Comparison of ENCODE assay signal across 8 mouse cellular contexts in the genomic region with DNA sequence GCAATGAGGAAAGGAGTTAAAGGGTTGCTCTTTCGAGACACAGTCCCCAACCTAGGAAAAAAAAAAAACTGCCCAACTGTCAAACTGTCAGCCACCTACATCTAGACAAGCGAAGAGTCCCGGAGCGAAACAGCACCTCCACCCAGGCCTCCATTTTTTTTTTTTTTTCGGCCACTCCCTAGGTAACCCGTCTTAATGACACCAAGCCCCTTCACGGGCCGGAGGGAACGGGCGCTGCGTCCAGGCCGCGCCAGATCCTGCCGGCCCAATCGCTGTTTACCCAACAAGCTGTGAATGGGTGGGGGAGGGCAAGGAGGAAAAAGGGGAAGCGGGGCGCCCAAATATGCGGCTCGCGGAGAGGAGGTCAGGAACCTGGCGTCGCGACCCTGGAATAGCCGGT. TPM values are rescaled to one million over a fixed set of nuclear protein-coding genes. Genes with fewer than 3 reads are reported as not detected.
A peak's percentile ranks its signal among the peaks of the same experiment; 100 is the strongest.
DNase-seq lines count a peak whose midpoint lies in the region; ATAC-seq and TF ChIP-seq lines count a peak whose summit lies in the region.

No protein-coding gene starts in this region.

- peak overlapping the region; percentile 89 for H3K4me2 ChIP-seq in forebrain, embryonic 12.5 days
- H3K4me2 ChIP-seq in kidney, postnatal 0 days (ENCODE audit: low read length): peak overlapping the region; percentile 98

- peak overlapping the region; percentile 83 for H3K9ac ChIP-seq in forebrain, embryonic 12.5 days
- peak overlapping the region; percentile 80 for H3K9ac ChIP-seq in kidney, postnatal 0 days (ENCODE audit: low read depth, low read length)

- H3K27ac ChIP-seq in testis, adult 2 months (ENCODE audit: control insufficient read depth, insufficient read depth, low read depth, low read length): peak overlapping the region; percentile 92
- peak overlapping the region; percentile 62; the same call in 1 of the 2 replicates for H3K27ac ChIP-seq in forebrain, embryonic 12.5 days
- peak overlapping the region; percentile 76 for H3K27ac ChIP-seq in kidney, postnatal 0 days

- H3K4me3 ChIP-seq in testis, adult 2 months (ENCODE audit: control insufficient read depth, low read depth, low read length): peak overlapping the region; percentile 91
- peak overlapping the region; percentile 92 for H3K4me3 ChIP-seq in forebrain, embryonic 12.5 days (replicated peaks)
- H3K4me3 ChIP-seq in kidney, postnatal 0 days (replicated peaks; ENCODE audit: low read depth, low read length): peak overlapping the region; percentile 91
- H3K4me3 ChIP-seq in megakaryocyte, embryonic 14.5 days (replicated peaks): peak overlapping the region; percentile 96

- no peaks in the 10 kb centered on the region for H3K9me3 ChIP-seq in forebrain, embryonic 12.5 days
- no peaks in the 10 kb centered on the region for H3K9me3 ChIP-seq in kidney, postnatal 0 days (replicated peaks; ENCODE audit: low read length)
- no peaks in the 10 kb centered on the region for H3K9me3 ChIP-seq in megakaryocyte, embryonic 14.5 days

- no peaks in the 10 kb centered on the region for H3K27me3 ChIP-seq in testis, adult 2 months (ENCODE audit: control insufficient read depth, insufficient read depth, low read length)
- H3K27me3 ChIP-seq in forebrain, embryonic 12.5 days: no peaks in the 10 kb centered on the region
- no peaks in the 10 kb centered on the region for H3K27me3 ChIP-seq in kidney, postnatal 0 days (ENCODE audit: insufficient read depth, low read length)
- peaks cover 28% of the 10 kb centered on the region for H3K27me3 ChIP-seq in megakaryocyte, embryonic 14.5 days (replicated peaks)

- no peak for DNase-seq in testis, postnatal 10 days (ENCODE audit: low spot score)
- DNase-seq in kidney, postnatal 0 days (ENCODE audit: low spot score): no peak
- DNase-seq in right cerebral cortex, postnatal 10 days (ENCODE audit: low spot score in 2 of 2): no peak
- DNase-seq in layer of hippocampus, adult 8-10 months (ENCODE audit: low spot score in 2 of 2): no peak
- no peak for DNase-seq in left cerebral cortex, adult 18-20 months (ENCODE audit: low spot score in 2 of 2)

- no peak for ATAC-seq in forebrain, embryonic 12.5 days (ENCODE audit: low FRiP score)
- ATAC-seq in kidney, postnatal 0 days (replicated peaks; ENCODE audit: low FRiP score, low read depth): peak; percentile 14; the same call in 1 of the 2 replicates

- TF ChIP-seq CTCF in testis, adult 2 months (IDR thresholded peaks at IDR 0.05; ENCODE audit: control insufficient read depth, insufficient read depth, insufficient replicate concordance, low read depth, low read length): no peak
- TF ChIP-seq CTCF in kidney, postnatal 0 days (IDR thresholded peaks at IDR 0.05; ENCODE audit: low read depth): no peak

- 2% methylated on average over 24 of the region's 24 CpGs for WGBS in forebrain, embryonic 12.5 days
- under 1% methylated on average over 24 of the region's 24 CpGs for WGBS in kidney, postnatal 0 days

- peaks cover 16% of the 10 kb centered on the region for H3K4me1 ChIP-seq in testis, adult 2 months (ENCODE audit: control insufficient read depth, insufficient read depth, low read length)
- H3K4me1 ChIP-seq in forebrain, embryonic 12.5 days: peaks cover 47% of the 10 kb centered on the region
- H3K4me1 ChIP-seq in kidney, postnatal 0 days (replicated peaks; ENCODE audit: insufficient read depth, low read length): peaks cover 14% of the 10 kb centered on the region
- H3K4me1 ChIP-seq in megakaryocyte, embryonic 14.5 days: peaks cover 53% of the 10 kb centered on the region

- no peaks in the 10 kb centered on the region; the same call in 1 of the 2 replicates for H3K36me3 ChIP-seq in testis, adult 2 months (ENCODE audit: control insufficient read depth, insufficient read depth, low read length)
- H3K36me3 ChIP-seq in forebrain, embryonic 12.5 days (replicated peaks): peaks cover 37% of the 10 kb centered on the region
- H3K36me3 ChIP-seq in kidney, postnatal 0 days (ENCODE audit: insufficient read depth, low read length): peaks cover 14% of the 10 kb centered on the region; the same call in 1 of the 2 replicates
- H3K36me3 ChIP-seq in megakaryocyte, embryonic 14.5 days (replicated peaks; ENCODE audit: low read length): peaks cover 48% of the 10 kb centered on the region

- TF ChIP-seq POLR2A in testis, adult 2 months (IDR thresholded peaks at IDR 0.05; ENCODE audit: control insufficient read depth, low read depth, low read length): no peak

RNA-seq across cellular contexts. Expression of gene Atp6v0b, which starts 0.5 kb away (rescaled TPM):
- 214 and 232 TPM in 2 replicates for polyA plus RNA-seq in testis, adult 2 months (2012; rRNA removed)
- polyA plus RNA-seq in forebrain, embryonic 12.5 days (2016; fragmentation: Nextera tagmentation; extraction: Ambion mirVana): 233 TPM in 2 replicates
- 374 and 379 TPM in 2 replicates for polyA plus RNA-seq in kidney, postnatal 0 days (2015; fragmentation: Nextera tagmentation; extraction: Ambion mirVana)
- 395 and 493 TPM in 2 replicates for polyA plus RNA-seq in megakaryocyte, embryonic 14.5 days (2012; ENCODE audit: insufficient read depth, low replicate concordance)
- total RNA-seq in layer of hippocampus, adult 8-10 months (2022): 100 to 1,000 TPM; 406 to 438 (median 423) TPM
- total RNA-seq in left cerebral cortex, adult 18-20 months (2021): 100 to 1,000 TPM; 421 to 464 TPM

RNA-seq across cellular contexts. Expression of gene B4galt2, which starts 3.4 kb away (rescaled TPM):
- polyA plus RNA-seq in testis, adult 2 months (2012; rRNA removed): 28.5 and 33.1 TPM in 2 replicates
- 36.4 and 36.9 TPM in 2 replicates for polyA plus RNA-seq in forebrain, embryonic 12.5 days (2016; fragmentation: Nextera tagmentation; extraction: Ambion mirVana)
- polyA plus RNA-seq in kidney, postnatal 0 days (2015; fragmentation: Nextera tagmentation; extraction: Ambion mirVana): 17.1 and 18.2 TPM in 2 replicates
- 1.5 TPM in 1 of 2 replicates, not detected in the other for polyA plus RNA-seq in megakaryocyte, embryonic 14.5 days (2012; ENCODE audit: insufficient read depth, low replicate concordance)
- total RNA-seq in layer of hippocampus, adult 8-10 months (2022): 10 to 100 TPM; 59.6 to 64.5 (median 63.4) TPM
- total RNA-seq in left cerebral cortex, adult 18-20 months (2021): 10 to 100 TPM; 82.6 to 89.3 TPM

RNA-seq across cellular contexts. Expression of gene Dph2, which starts 5.2 kb away (rescaled TPM):
- 6.6 and 8.2 TPM in 2 replicates for polyA plus RNA-seq in testis, adult 2 months (2012; rRNA removed)
- polyA plus RNA-seq in forebrain, embryonic 12.5 days (2016; fragmentation: Nextera tagmentation; extraction: Ambion mirVana): 26.7 and 27.0 TPM in 2 replicates
- polyA plus RNA-seq in kidney, postnatal 0 days (2015; fragmentation: Nextera tagmentation; extraction: Ambion mirVana): 12.5 and 14.2 TPM in 2 replicates
- polyA plus RNA-seq in megakaryocyte, embryonic 14.5 days (2012; ENCODE audit: insufficient read depth, low replicate concordance): 3.1 and 9.9 TPM in 2 replicates
- total RNA-seq in layer of hippocampus, adult 8-10 months (2022): 10 to 100 TPM in 3 of 4 experiments, 1 to 10 TPM in 1; 9.0 to 11.5 (median 11.0) TPM
- 1 to 10 TPM; 9.2 to 9.8 TPM for total RNA-seq in left cerebral cortex, adult 18-20 months (2021)

RNA-seq across cellular contexts. Expression of gene Ccdc24, which starts 14.3 kb away (rescaled TPM):
- 137 and 146 TPM in 2 replicates for polyA plus RNA-seq in testis, adult 2 months (2012; rRNA removed)
- 1.8 and 2.1 TPM in 2 replicates for polyA plus RNA-seq in forebrain, embryonic 12.5 days (2016; fragmentation: Nextera tagmentation; extraction: Ambion mirVana)
- 0.97 and 1.1 TPM in 2 replicates for polyA plus RNA-seq in kidney, postnatal 0 days (2015; fragmentation: Nextera tagmentation; extraction: Ambion mirVana)
- polyA plus RNA-seq in megakaryocyte, embryonic 14.5 days (2012; ENCODE audit: insufficient read depth, low replicate concordance): not detected in 2 replicates
- 1 to 10 TPM in 1 of 4 experiments, under 1 TPM in 3; 0.72 to 1.1 (median 0.83) TPM for total RNA-seq in layer of hippocampus, adult 8-10 months (2022)
- total RNA-seq in left cerebral cortex, adult 18-20 months (2021): under 1 TPM; 0.37 to 0.84 TPM

RNA-seq across cellular contexts. Expression of gene Ipo13, which starts 28.2 kb away (rescaled TPM):
- 207 and 222 TPM in 2 replicates for polyA plus RNA-seq in testis, adult 2 months (2012; rRNA removed)
- polyA plus RNA-seq in forebrain, embryonic 12.5 days (2016; fragmentation: Nextera tagmentation; extraction: Ambion mirVana): 70.8 and 71.4 TPM in 2 replicates
- 27.9 and 31.5 TPM in 2 replicates for polyA plus RNA-seq in kidney, postnatal 0 days (2015; fragmentation: Nextera tagmentation; extraction: Ambion mirVana)
- polyA plus RNA-seq in megakaryocyte, embryonic 14.5 days (2012; ENCODE audit: insufficient read depth, low replicate concordance): 7.4 and 13.2 TPM in 2 replicates
- total RNA-seq in layer of hippocampus, adult 8-10 months (2022): 100 to 1,000 TPM; 127 to 140 (median 130) TPM
- total RNA-seq in left cerebral cortex, adult 18-20 months (2021): 100 to 1,000 TPM; 106 to 125 TPM
